ENCODE assay signal across 10 mouse cellular contexts in the genomic region with DNA sequence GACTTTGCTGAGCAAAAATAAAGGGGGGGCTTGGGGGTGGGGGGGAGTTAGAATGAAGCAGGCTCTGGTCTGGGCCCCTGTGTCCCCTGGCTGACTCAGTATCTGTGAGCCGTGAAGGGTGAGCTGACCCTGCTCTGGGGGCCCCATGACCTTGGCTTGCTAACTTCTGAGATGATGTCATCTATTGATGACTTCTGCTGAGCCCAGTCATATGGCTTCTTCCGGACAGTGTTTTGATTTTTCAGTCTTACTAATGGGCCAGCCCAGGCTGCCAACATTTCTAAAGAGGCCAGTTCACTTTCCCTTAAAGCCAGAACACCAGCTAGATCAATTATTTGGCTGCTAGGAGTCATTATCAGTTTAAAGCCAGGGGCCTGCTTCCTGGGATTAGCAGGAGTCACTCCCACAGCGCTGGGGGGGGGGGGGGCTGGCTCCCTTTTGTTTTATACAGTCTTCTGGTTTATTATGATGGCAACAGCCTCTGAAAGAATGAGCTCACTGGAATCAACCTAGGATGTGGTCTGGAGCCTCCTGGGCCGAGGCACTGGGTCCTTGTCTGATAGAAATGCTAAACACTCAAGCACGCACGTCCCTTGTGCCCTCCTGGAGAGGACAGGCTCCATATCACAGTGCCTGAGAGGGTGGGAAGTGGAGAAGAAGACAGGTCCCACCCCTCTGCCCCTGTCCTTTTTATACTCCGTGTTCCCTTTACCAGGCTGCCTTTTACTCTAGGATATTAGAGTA. TPM values are rescaled to one million over a fixed set of nuclear protein-coding genes. Genes with fewer than 3 reads are reported as not detected.
DNase-seq lines count a peak whose midpoint lies in the region; ATAC-seq lines count a peak whose summit lies in the region.
"Had no signal": no experiment of that assay in that cellular context is flagged by ENCODE, and none has a peak within 500 bp of the region (broad histone marks: within the 10 kb centered on the region; RNA-seq: fewer than 3 reads in every experiment).

No protein-coding gene starts in this region.

- peak overlapping the region; percentile 97 for H3K27ac ChIP-seq in heart, embryonic 10.5 days
- H3K27ac ChIP-seq in neural tube, embryonic 12.5 days: no peak overlapping the region
- peak overlapping the region; percentile 97 for H3K27ac ChIP-seq in heart, embryonic 16.5 days (ENCODE audit: low read length)
- no peak overlapping the region for H3K27ac ChIP-seq in stomach, embryonic 15.5 days
- H3K27ac ChIP-seq: embryonic facial prominence, embryonic 12.5 days had no signal

- no peaks in the 10 kb centered on the region for H3K9me3 ChIP-seq in heart, embryonic 10.5 days
- H3K9me3 ChIP-seq in neural tube, embryonic 12.5 days: no peaks in the 10 kb centered on the region
- H3K9me3 ChIP-seq in heart, embryonic 16.5 days (replicated peaks; ENCODE audit: control insufficient read depth, low read length): no peaks in the 10 kb centered on the region
- no peaks in the 10 kb centered on the region for H3K9me3 ChIP-seq in stomach, embryonic 15.5 days
- H3K9me3 ChIP-seq: embryonic facial prominence, embryonic 12.5 days had no signal

- H3K4me3 ChIP-seq in heart, embryonic 10.5 days: peak overlapping the region; percentile 86
- no peak overlapping the region for H3K4me3 ChIP-seq in neural tube, embryonic 12.5 days
- H3K4me3 ChIP-seq in heart, embryonic 16.5 days (ENCODE audit: low read length): peak overlapping the region; percentile 85
- no peak overlapping the region for H3K4me3 ChIP-seq in stomach, embryonic 15.5 days (replicated peaks)
- H3K4me3 ChIP-seq: embryonic facial prominence, embryonic 12.5 days had no signal

- H3K4me1 ChIP-seq in heart, embryonic 10.5 days: peaks cover 76% of the 10 kb centered on the region
- H3K4me1 ChIP-seq in neural tube, embryonic 12.5 days: peaks cover 15% of the 10 kb centered on the region
- peaks cover 55% of the 10 kb centered on the region for H3K4me1 ChIP-seq in heart, embryonic 16.5 days (ENCODE audit: control insufficient read depth, insufficient read depth, low read length)
- peaks cover 22% of the 10 kb centered on the region for H3K4me1 ChIP-seq in stomach, embryonic 15.5 days

- 6% methylated on average over 7 of the region's 7 CpGs for WGBS in heart, embryonic 10.5 days
- WGBS in neural tube, embryonic 12.5 days: 25% methylated on average over 7 of the region's 7 CpGs
- 11% methylated on average over 7 of the region's 7 CpGs for WGBS in heart, embryonic 16.5 days
- WGBS in stomach, embryonic 15.5 days: 38% methylated on average over 7 of the region's 7 CpGs

- peak; percentile 84 for DNase-seq in heart, embryonic 10.5 days (ENCODE audit: low spot score)
- DNase-seq in heart, adult 18-20 months: no peak
- no peak for DNase-seq in neural tube, embryonic 10.5 days (ENCODE audit: extremely low spot score, low spot score)
- no peak for DNase-seq in left cerebral cortex, adult 11 months (ENCODE audit: low spot score)
- no peak for DNase-seq in layer of hippocampus, postnatal 14 days (ENCODE audit: low spot score in 2 of 2)
- DNase-seq: kidney, postnatal 14 days had no signal

- H3K27me3 ChIP-seq in heart, embryonic 10.5 days (ENCODE audit: insufficient read depth, poor library complexity, severe bottlenecking): peaks cover 33% of the 10 kb centered on the region
- peaks cover 44% of the 10 kb centered on the region for H3K27me3 ChIP-seq in neural tube, embryonic 12.5 days (replicated peaks)
- H3K27me3 ChIP-seq in heart, embryonic 16.5 days (ENCODE audit: control insufficient read depth, insufficient read depth, low read length): peaks cover 7% of the 10 kb centered on the region; the same call in 1 of the 2 replicates
- H3K27me3 ChIP-seq in stomach, embryonic 15.5 days (replicated peaks): peaks cover 36% of the 10 kb centered on the region

- no peak for ATAC-seq in neural tube, embryonic 12.5 days (ENCODE audit: low FRiP score, low read depth)
- ATAC-seq in heart, embryonic 16.5 days (replicated peaks; ENCODE audit: extremely low read depth, insufficient read depth, low FRiP score): peak; percentile 55
- peak; percentile 47; the same call in 1 of the 2 replicates for ATAC-seq in stomach, embryonic 15.5 days (ENCODE audit: insufficient read depth, low FRiP score, low read depth)

- H3K4me2 ChIP-seq in neural tube, embryonic 12.5 days (replicated peaks): peak overlapping the region; percentile 7; the same call in 1 of the 2 replicates
- peak overlapping the region; percentile 83 for H3K4me2 ChIP-seq in heart, embryonic 16.5 days (ENCODE audit: low read depth, low read length)
- no peak overlapping the region for H3K4me2 ChIP-seq in stomach, embryonic 15.5 days
- H3K4me2 ChIP-seq: embryonic facial prominence, embryonic 12.5 days had no signal

- no peak overlapping the region for H3K9ac ChIP-seq in neural tube, embryonic 12.5 days
- peak overlapping the region; percentile 90 for H3K9ac ChIP-seq in heart, embryonic 16.5 days (ENCODE audit: low read length)
- H3K9ac ChIP-seq in stomach, embryonic 15.5 days: no peak overlapping the region
- H3K9ac ChIP-seq: embryonic facial prominence, embryonic 12.5 days had no signal

- peaks cover 8% of the 10 kb centered on the region; the same call in 1 of the 2 replicates for H3K36me3 ChIP-seq in heart, embryonic 10.5 days
- H3K36me3 ChIP-seq in neural tube, embryonic 12.5 days: no peaks in the 10 kb centered on the region
- H3K36me3 ChIP-seq in heart, embryonic 16.5 days (ENCODE audit: control insufficient read depth, insufficient read depth): no peaks in the 10 kb centered on the region
- H3K36me3 ChIP-seq in stomach, embryonic 15.5 days: no peaks in the 10 kb centered on the region
- H3K36me3 ChIP-seq: embryonic facial prominence, embryonic 12.5 days had no signal

RNA-seq across cellular contexts. Expression of a gene that starts 3.2 kb away (rescaled TPM):
- 132 and 215 TPM in 2 replicates for polyA plus RNA-seq in heart, embryonic 10.5 days (2016; fragmentation: Nextera tagmentation; extraction: Ambion mirVana)
- 100 to 1,000 TPM; 228 to 259 TPM for total RNA-seq in heart, adult 18-20 months (2021)
- polyA plus RNA-seq in neural tube, embryonic 12.5 days (2016; fragmentation: Nextera tagmentation; extraction: Ambion mirVana): 4.5 and 5.3 TPM in 2 replicates
- polyA plus RNA-seq in heart, embryonic 16.5 days (2015; fragmentation: Nextera tagmentation; extraction: Ambion mirVana): 202 and 217 TPM in 2 replicates
- 4.7 and 6.4 TPM in 2 replicates for polyA plus RNA-seq in stomach, embryonic 15.5 days (2015; fragmentation: Nextera tagmentation; extraction: Ambion mirVana)
- 10 to 100 TPM; 11.9 to 13.5 TPM for total RNA-seq in layer of hippocampus, postnatal 14 days (2021)

Comparison
In these comparisons a context has a peak if more than half of its experiments do, and no peak if none do; other contexts are left out.
1. H3K27ac ChIP-seq: peak in heart, embryonic 10.5 days (single experiment) and heart, embryonic 16.5 days (single experiment); none in neural tube, embryonic 12.5 days (single experiment) and stomach, embryonic 15.5 days (single experiment).
2. H3K4me3 ChIP-seq: peak in heart, embryonic 10.5 days (single experiment) and heart, embryonic 16.5 days (single experiment); none in neural tube, embryonic 12.5 days (single experiment) and stomach, embryonic 15.5 days (single experiment).
3. RNA of a gene that starts 3.2 kb away (polyA plus RNA-seq): 202 to 217 TPM in heart, embryonic 16.5 days and 132 to 215 TPM in heart, embryonic 10.5 days; 4.7 to 6.4 TPM in stomach, embryonic 15.5 days and 4.5 to 5.3 TPM in neural tube, embryonic 12.5 days; every median in the first group is over 10 times any median in the second.